Mouse (Mus musculus): ENCODE data around the gene Trpt1.

Trpt1 gene

GRCm38 (mm10) chr19:6992011-6992858 is 3.7 kb upstream of the Trpt1 start, which contains the start of gene Dnajc4:
Gene Dnajc4, minus strand, starts transcription at chr19:6992572.
- peak; percentile 96 for DNase-seq (ENCODE audit: extremely low read depth, low read depth)

- no peak for DNase-seq (ENCODE audit: extremely low read depth, low read depth)
Observed at GRCm38 (mm10) chr19:6993011-6993770, 2.7 kb upstream of the Trpt1 start.

- no peak for DNase-seq (ENCODE audit: extremely low read depth, low read depth)
Observed at GRCm38 (mm10) chr19:6994002-6994401, 1.9 kb upstream of the Trpt1 start.

GRCm38 (mm10) chr19:6994489-6994888 is 1.4 kb upstream of the Trpt1 start:
- no peak for DNase-seq (ENCODE audit: extremely low read depth, low read depth)

- peak; percentile 60 for DNase-seq (ENCODE audit: extremely low read depth, low read depth)
Observed at GRCm38 (mm10) chr19:6995255-6995991, 508 bp upstream of the Trpt1 start.

GRCm38 (mm10) chr19:6997721-6998290 is 1.9 kb downstream of the Trpt1 start:
- no peak for DNase-seq (ENCODE audit: extremely low read depth, low read depth)

GRCm38 (mm10) chr19:6999360-7000063 is 3.6 kb downstream of the Trpt1 start:
- no peak for DNase-seq (ENCODE audit: extremely low read depth, low read depth)

GRCm38 (mm10) chr19:7006892-7007593 is 11.1 kb downstream of the Trpt1 start:
- no peak for DNase-seq (ENCODE audit: extremely low read depth, low read depth)

GRCm38 (mm10) chr19:7012426-7012825 is 16.5 kb downstream of the Trpt1 start:
- no peak for DNase-seq (ENCODE audit: extremely low read depth, low read depth)

GRCm38 (mm10) chr19:7013984-7014383 is 18.1 kb downstream of the Trpt1 start:
- DNase-seq (ENCODE audit: extremely low read depth, low read depth) = no peak

- DNase-seq (ENCODE audit: extremely low read depth, low read depth) = no peak
Observed at GRCm38 (mm10) chr19:7014481-7015135, 18.7 kb downstream of the Trpt1 start.

- peak; percentile 97 for DNase-seq (ENCODE audit: extremely low read depth, low read depth)
Observed at GRCm38 (mm10) chr19:7017541-7018457, 21.9 kb downstream of the Trpt1 start.

- no peak for DNase-seq (ENCODE audit: extremely low read depth, low read depth)
Observed at GRCm38 (mm10) chr19:7018546-7018945, 22.6 kb downstream of the Trpt1 start.

GRCm38 (mm10) chr19:7019191-7019590 is 23.3 kb downstream of the Trpt1 start, which contains the start of gene Fermt3:
Gene Fermt3, minus strand, starts transcription at chr19:7019469.
- DNase-seq (ENCODE audit: extremely low read depth, low read depth) = peak; percentile 86

- peak; percentile 82 for DNase-seq (ENCODE audit: extremely low read depth, low read depth)
Observed at GRCm38 (mm10) chr19:7020224-7020641, 24.3 kb downstream of the Trpt1 start.

- no peak for DNase-seq (ENCODE audit: extremely low read depth, low read depth)
Observed at GRCm38 (mm10) chr19:7029531-7029930, 33.6 kb downstream of the Trpt1 start.

GRCm38 (mm10) chr19:7034006-7034405 is 38.1 kb downstream of the Trpt1 start:
- no peak for DNase-seq (ENCODE audit: extremely low read depth, low read depth)

GRCm38 (mm10) chr19:7039088-7039720 is 43.3 kb downstream of the Trpt1 start:
- peak; percentile 22 for DNase-seq (ENCODE audit: extremely low read depth, low read depth)
